Mouse (Mus musculus): ENCODE measurements around the gene Lrrc2.
A peak's percentile ranks its signal among the peaks of the same experiment; 100 is the strongest.

Gene Lrrc2

GRCm38 (mm10) chr9:110951397-110951796, at the start of gene Lrrc2:
Gene Lrrc2, plus strand, starts transcription at chr9:110951545.
- no peak for DNase-seq (ENCODE audit: low read depth)

GRCm38 (mm10) chr9:110902271-110902670, 49.1 kb upstream of the Lrrc2 start:
- DNase-seq (ENCODE audit: low read depth) = no peak

GRCm38 (mm10) chr9:110907201-110907837, 44.0 kb upstream of the Lrrc2 start:
- DNase-seq (ENCODE audit: low read depth) = no peak

GRCm38 (mm10) chr9:110907838-110908630, 43.3 kb upstream of the Lrrc2 start:
- no peak for DNase-seq (ENCODE audit: low read depth)

DNA sequence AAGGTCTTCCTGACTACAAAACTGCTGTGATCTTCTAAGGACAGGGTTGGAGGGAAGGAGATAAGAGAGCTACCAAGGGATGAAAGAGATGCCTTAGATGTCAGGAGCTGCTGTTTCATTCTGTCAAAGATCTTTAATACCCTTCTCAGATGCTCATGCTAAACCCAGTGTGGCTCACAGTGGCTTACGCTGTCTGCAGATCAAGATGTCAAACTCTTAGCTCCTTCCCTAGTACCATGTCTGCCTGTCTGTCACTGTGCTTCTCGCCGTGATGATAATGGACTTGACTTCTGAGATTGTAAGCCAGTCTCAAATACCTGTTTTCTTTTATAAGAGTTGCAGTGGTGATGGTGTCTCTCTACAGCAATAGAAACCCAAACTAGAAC, 42.7 kb upstream of the Lrrc2 start:
- no peak for DNase-seq (ENCODE audit: low read depth)

- DNase-seq (ENCODE audit: low read depth) = no peak
Observed at GRCm38 (mm10) chr9:110909371-110909967, 41.9 kb upstream of the Lrrc2 start.

- no peak for DNase-seq (ENCODE audit: low read depth)
Observed at GRCm38 (mm10) chr9:110914631-110915236, 36.6 kb upstream of the Lrrc2 start.

DNA sequence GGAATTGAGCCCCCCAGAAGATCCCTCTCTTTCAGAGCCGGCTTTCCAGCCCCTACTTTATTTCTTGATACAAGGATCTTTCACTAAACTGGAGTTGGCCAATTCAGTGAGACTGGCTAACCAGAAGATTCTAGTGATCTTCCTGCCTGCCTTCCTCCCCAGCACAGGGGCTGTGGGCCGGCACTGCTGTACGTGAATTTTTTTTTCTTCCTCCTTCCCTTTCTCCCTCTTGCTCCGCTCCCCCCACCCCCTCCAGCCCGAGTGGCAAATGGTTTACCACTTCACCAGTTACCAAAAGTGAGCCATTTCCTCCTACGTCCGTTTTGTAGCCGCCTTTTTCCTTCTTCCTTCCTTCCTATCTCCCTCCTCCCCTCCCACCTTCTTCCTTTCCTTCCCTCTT, 35.9 kb upstream of the Lrrc2 start:
- DNase-seq (ENCODE audit: low read depth) = no peak

DNA sequence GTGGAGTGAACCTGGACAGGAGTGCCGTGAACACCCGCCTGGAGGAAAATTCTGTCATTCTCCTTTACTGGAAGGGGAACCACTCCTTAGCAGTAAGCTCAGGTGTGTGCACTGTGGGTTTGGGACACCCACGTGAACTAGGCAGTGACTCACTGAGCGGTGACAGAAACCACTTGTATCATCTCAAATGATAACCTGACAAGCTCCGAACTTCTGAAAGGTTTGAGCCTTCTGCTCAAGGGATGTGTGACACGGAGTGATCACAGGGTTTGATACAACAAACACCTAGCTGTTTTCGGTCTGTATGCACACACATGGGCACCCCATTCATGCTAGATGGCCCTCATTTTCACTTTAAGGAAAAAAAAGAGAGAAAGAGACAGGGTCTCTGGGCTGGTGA, 34.6 kb upstream of the Lrrc2 start, which contains the start of gene Fam240a:
Gene Fam240a, minus strand, starts transcription at position 76 of the 400 bp plus-strand sequence.
- no peak for DNase-seq (ENCODE audit: low read depth)

- no peak for DNase-seq (ENCODE audit: low read depth)
Observed at GRCm38 (mm10) chr9:110920665-110921419, 30.5 kb upstream of the Lrrc2 start.

DNA sequence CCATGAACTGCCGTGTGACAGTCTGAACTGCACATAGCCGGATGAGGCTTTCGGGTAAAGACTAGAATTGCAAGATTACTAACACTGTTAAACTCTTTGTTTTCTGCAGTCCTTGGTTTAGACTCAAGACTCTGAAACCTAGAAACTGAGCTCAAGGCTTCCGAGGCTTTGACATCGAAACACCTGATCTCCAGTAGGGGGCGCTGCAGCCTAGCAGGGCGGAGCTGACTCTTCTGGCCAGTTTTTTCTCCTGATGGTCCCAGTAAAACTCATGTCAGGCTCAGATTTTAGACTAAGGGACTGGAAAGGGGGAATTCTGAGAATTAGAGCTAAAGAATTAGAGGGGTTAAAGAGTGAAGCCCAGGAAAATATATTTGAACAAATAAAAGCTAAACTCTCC, 28.6 kb upstream of the Lrrc2 start:
- peak; percentile 77 for DNase-seq (ENCODE audit: low read depth)

- no peak for DNase-seq (ENCODE audit: low read depth)
Observed at GRCm38 (mm10) chr9:110931573-110931972, 19.8 kb upstream of the Lrrc2 start.

DNA sequence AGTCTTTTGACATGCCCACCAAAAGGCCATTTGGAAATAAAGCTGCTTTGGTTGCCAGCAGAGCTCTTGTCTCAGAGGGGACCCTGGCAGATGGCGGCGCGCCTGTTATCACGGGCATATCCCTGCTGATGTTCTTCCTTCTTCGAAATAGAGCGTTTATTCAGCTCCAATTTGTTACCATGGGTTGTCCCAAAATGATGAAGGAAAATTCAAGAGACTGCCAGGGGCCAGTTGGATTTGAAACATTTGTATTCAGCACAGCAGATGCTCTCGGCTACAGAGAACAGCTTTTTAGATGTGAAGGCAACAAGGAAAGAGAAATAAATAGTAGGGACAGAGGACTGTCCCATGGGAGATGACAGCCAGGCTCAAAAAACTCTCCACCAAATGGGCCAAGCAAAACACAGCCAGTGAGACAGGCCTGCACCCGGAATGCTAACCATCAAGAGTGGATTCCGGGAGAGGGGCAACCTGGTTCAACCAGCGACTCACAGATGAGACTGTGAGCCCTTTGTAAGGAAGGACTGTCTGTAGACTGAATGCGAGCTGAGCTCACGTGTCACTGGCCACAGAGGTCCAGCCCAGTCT, 17.4 kb upstream of the Lrrc2 start:
- no peak for DNase-seq (ENCODE audit: low read depth)

GRCm38 (mm10) chr9:110935941-110936340, 15.4 kb upstream of the Lrrc2 start:
- DNase-seq (ENCODE audit: low read depth) = no peak

GRCm38 (mm10) chr9:110937506-110938490, 13.5 kb upstream of the Lrrc2 start:
- DNase-seq (ENCODE audit: low read depth) = no peak

DNA sequence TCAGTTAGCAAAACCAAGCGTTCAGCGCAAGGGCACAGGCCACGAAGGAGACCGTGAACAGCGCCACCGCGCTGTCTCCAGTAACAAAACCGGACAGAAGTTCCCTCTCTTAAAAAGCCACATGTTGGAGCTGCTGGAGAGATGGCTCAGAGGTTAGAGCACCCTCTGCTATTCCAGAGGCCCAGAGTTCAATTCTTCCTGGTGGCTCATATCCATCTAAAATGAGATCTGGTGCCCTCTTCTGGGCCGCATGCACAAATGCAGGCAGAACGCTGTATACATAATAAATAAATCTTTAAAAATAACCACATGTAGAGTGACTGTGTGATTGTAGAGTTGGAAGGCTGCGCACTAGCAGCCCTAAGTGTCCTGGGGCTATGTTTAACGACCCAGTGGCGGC, 7.1 kb upstream of the Lrrc2 start:
- DNase-seq (ENCODE audit: low read depth) = peak; percentile 45

- no peak for DNase-seq (ENCODE audit: low read depth)
Observed at GRCm38 (mm10) chr9:110945343-110945742, 6.0 kb upstream of the Lrrc2 start.

GRCm38 (mm10) chr9:110945926-110946325, 5.4 kb upstream of the Lrrc2 start, which contains the start of gene Tdgf1:
Gene Tdgf1, minus strand, starts transcription at chr9:110946158.
- no peak for DNase-seq (ENCODE audit: low read depth)

DNA sequence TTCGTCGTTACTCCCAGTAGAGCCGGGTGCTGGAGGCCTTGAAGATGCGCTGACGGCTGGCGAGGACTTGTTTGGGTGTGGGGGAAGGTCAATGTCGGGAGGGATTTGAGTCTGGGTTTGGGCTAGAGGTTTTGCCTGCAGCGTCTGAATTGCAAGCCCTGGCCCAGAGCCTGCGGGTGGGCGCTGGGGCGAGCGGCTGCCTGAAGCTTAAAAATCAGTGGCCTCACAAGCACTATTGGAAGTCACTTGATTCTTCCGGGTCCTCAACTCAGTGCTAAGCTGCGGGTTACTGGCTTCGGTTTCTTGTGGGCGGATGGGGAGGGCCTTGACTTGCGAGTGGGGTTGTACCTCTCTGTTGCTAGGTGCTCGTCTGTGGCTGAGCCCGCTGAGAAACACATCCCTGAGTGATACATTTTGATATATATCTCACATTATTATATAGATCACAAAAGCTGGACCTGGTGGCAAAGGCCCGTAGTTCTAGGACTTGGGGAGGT, 4.7 kb upstream of the Lrrc2 start:
- no peak for DNase-seq (ENCODE audit: low read depth)

- DNase-seq (ENCODE audit: low read depth) = no peak
Observed at GRCm38 (mm10) chr9:110947261-110947661, 4.1 kb upstream of the Lrrc2 start.

Measured in NIH3T3 (cell line).